Mouse (Mus musculus): ENCODE measurements at regions not wholly inside any gene's neighbourhood (a gene's known extent, or its start where the extent isn't known, plus 50 kb on each side); places are given as distances from the start of the nearest gene placed in this dataset.

DNA sequence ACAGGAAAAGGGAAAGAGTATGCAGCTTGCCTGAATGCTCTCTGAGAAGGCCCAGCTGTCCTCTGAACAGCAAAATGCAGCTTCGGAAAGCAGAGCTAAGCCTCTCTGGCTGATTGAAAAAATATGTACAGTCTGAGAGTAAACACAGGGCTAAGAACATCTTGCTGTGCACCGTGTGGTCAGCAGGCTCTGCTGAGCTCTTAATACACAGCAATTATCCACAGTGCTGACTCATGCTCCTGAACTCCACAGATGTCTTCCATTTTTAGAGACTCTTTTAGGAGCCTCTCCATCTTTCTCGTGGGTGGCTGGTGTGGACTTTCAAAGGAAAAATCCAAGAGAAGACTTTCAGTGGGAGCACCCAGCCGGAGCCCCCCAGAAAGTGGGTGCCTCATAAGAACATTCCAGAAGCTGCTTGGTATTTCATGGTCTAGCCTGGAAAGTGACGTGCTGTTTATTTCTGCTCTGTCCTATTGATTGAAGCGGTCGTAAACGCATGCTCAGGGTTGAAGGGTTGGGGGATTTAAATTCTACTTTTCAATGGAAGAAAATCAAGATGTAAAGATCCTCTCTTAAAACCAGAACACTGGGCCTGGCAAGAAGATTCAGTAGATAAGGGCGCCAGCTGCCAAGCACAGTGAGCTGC, 209.5 kb downstream of the Mreg start:
- no peak for DNase-seq (ENCODE audit: low read depth, low spot score)

DNA sequence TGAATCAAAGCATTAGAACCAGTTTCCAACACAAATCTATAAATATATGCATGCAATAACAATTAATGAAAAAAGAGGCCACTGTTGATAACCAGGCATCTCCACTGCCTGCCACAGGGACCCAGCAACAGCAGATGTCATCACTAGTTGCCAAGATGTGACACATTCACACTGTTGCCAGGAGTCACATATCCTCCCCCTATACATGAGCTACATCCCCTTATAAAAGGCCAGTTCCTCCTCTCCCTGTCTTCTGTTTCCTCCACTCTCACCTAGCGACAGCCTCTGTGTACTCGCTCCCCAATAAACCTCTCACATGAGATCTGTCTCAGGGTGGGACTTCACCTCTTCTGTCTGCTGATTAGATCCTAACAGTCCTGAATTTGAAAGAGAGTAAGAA, 211.4 kb downstream of the Mreg start:
- DNase-seq (ENCODE audit: low read depth, low spot score): no peak

DNA sequence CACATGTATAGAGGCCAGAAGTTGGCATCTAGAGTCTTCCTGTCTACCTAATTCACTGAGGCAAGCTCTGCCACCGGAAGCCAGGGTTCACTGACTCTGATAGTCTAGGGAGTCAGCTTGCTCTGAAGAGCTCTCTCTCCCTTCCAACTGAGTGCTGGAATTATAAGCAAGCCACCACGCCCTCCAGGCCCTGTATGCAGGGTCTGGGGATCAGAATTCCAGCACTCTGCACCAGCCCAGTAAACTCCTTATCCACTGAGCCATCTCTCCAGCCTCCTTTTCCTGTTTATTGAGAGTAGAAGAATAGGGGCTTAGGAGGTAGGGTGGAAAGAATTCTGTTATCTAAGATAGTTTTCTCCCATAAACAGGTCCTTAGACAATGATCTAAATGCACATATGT, 215.3 kb downstream of the Mreg start:
- DNase-seq (ENCODE audit: low read depth, low spot score): no peak

DNA sequence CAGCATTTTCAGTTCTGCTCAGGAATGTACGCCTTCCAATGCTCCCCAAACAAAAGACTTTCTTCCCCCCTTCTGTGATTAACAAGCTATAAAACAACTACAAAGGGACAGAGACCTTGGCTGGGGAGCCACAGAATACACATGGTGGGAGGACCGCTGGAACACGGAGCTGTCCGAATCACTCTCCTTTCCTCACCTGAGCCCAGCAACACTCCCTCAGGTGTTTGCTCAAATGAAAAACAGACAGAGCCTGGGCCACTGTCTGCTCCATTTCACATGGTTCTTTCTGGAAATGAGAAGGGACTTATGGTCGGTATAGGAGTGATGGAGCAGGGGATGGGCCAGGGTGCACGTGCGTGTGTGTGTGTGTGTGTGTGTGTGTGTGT, 215.9 kb downstream of the Mreg start:
- no peak for DNase-seq (ENCODE audit: low read depth, low spot score)

DNA sequence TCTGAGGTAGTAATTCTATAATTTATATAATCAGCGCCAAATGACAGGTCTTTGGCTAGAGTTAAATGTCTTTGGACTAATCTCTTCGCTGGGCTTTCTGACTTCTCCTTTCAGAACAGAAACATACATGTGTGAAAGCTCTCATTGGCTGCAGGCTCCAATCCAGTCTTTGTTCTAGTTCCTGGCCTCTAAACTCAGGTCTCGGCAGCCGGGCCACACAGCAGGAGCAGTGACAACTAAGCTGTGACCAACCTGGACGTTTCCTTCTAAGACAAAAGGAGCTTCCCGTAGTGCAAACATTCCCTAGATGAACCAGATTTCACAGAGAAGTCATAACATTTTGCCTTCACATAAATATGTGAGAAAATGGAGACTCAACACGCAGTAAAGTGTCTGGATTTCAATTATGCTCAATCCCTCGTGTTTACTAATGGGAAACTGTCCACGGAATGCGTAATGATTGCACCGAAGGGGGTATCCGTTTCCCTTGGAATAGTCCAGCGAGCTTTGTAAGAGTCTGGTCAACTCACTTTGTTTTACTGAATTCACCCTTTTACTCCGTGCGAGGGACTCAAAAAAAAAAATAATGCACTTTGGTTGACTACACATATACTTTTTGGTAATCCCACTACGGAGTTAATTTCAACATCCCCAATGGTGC, 216.4 kb downstream of the Mreg start:
- no peak for DNase-seq (ENCODE audit: low read depth, low spot score)

DNA sequence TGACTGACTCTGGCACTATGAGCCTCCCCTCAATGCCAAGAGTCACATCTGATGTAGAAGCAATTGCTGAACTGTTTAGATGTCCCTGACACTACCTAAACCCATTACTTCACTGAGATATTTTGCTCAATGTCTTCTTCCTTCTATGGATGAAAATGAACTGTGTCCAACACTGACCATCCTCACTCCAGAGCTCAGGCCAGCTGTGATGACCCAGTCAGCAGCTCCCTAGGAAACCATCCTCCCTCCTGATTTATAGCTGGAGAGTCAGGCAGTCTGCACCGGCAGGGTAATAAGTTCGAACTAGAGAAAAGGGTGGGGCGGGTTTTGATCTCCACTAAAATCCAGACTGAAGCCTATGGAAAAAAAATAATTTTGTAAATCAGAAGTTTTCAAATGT, 221.2 kb downstream of the Mreg start:
- DNase-seq (ENCODE audit: low read depth, low spot score): no peak

DNA sequence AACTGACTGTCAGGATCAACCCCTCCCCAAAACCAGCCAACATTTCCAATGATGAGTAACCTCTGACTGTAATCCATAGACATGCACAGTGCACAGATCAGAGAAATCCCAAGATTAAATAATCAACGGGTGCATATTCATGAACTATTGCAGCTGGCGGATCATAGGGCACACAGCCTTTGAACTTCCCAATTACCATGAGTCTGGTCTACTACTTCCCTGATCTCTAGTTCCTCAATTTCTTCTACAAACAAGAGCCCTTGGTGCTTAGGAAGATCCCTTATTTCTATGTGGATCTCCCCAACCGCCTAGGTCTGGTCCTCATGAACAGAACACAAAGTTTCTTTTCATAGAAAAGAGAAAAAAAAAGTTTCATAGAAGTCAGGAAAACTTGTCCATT, 224.0 kb downstream of the Mreg start:
- DNase-seq (ENCODE audit: low read depth, low spot score): no peak

DNA sequence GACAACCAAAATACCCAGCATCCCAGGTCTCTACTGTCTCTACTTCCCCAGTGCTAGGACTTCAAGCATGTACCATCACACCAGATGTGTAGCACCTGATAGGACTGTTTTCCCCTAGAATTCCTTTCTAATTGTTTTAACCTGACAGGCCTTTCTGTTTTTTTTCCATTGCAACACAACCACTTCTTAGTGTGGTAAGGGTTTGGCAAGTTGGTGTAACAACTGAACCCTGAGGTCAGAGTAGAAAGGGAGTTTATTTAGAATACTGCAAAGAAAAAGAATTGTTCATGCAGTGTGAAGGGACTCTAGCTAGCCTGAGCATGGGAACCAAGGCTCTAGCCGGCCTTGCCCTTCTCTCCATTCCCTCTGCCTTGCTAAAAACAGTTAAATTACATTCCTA, 226.1 kb downstream of the Mreg start:
- no peak for DNase-seq (ENCODE audit: low read depth, low spot score)

DNA sequence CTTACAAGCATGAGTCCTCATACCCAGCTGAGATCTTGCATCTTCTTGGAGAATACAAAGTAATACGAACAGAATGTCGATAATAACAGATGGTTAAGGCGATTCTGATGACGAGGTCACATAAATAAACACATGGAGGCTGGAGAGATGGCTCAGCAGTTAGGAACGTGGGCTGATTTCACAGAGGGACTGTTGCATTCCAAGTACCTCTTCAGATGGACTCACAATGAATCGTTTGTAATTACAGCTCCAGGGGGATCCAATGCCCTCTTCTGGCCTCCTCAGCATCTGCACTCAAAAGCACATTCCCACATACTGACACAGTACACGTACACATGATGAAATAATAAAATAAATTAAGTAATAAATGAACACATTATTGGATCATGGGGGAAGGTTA, 228.3 kb downstream of the Mreg start:
- DNase-seq (ENCODE audit: low read depth, low spot score): no peak

DNA sequence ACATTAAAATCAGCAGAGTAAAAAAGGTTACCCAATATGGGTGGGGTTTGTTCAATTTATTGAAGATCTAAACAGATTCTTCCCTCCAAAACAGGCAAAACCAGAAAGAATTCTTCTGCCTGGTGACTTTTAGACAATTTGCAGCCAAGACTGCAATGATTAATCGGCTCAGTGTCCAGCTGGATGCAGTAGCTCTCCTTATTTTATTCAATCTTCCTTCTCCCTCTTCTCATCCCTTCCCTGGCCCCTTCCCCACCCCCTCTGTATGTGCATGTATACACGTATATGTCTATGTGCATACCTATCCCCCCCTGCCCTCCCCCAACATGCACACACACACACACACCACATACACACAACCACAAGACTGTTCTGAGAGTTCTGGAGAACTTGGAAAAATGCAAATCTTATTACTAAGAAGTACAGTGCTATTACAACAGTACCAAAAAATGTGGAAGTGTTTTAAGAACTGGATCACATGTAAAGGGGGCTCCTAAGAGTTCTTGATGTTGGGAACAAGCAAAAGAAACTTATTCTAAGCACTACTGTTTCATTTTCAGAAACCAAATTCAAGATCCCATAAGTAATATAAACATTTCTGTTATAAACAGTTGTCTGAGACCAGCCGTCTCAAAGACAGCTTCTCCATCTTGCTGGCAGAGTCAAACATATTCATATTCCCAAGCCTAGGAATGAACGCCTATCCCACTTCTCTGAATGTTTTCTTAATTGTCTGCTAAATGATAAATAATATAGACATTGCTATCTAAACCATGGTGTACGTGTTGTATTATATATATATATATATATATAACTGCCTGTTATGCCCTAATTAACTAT, 229.5 kb downstream of the Mreg start:
- DNase-seq (ENCODE audit: low read depth, low spot score): no peak

DNA sequence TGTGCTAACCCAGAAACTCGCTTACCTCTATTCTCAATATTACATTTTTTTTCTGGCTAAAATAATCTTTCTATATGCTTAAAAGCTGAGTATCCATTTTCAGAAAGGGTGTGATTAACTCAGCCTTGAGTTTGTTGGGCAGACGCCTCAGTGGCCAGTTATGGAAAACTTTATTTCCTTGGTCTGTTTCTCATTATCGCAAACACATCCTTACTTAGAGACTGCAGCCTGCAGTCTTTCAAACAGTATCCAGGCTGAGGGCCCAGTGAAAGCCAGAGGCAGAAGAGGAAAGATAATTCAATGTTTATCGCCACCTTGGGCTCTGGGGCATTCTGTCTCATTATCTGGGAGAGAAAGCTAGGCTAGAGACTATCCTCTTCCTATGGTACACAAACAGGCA, 231.5 kb downstream of the Mreg start:
- no peak for DNase-seq (ENCODE audit: low read depth, low spot score)

DNA sequence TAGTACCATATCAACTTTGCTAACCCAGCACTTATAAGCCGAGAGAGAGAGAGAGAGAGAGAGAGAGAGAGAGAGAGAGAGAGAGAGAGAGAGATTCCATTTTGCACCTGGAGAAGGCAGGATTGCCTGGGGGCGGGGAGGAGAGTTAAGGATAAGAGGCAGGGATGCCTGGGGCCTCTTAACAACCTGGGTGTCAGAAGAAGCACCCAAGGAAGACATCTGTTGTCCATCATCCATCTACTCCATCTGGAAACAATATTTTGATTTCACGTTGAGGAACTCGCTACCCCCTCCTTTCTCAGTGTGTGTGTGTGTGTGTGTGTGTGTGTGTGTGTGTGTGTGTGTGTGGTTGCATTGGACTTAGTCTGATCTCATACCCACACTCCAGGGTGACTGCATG, 232.8 kb downstream of the Mreg start:
- DNase-seq (ENCODE audit: low read depth, low spot score): no peak

DNA sequence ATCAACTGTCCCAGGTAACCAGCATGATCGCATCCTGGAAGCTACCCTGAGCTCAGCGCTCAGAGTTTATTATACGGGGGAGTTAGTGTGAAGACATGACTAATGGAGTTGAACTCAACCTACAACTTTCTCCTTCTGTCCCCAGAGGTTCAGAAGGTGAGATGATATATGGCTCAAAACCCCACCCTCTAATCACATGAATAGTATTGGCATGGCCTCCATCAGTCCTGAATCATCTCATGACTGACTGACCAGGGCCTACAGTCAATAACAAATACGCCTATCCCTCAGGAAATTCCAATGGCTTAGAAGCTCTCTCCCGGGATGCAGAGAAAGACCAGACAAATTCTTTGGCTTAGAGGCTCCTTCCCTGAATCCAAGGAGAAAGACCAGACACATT, 234.7 kb downstream of the Mreg start:
- DNase-seq (ENCODE audit: low read depth, low spot score): no peak

DNA sequence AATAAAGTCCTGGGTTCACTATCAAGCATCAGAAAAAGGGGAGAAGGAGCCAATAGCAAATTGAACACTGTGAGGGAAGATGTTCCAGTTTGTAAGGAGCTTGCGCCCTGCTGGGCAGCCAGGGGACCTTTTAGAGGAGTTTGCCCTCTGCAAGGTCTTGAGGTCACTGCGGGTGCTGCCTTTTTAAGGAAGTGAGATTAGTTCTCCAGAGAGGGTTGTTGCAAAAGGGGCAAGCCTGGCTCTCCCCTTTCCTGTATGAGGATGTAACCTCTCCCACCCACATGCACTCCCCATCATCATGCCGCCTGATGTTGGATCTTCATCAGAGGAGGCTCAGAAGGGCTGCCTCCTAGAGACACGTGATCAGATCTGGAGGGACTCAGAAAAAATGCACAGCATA, 237.4 kb downstream of the Mreg start:
- DNase-seq (ENCODE audit: low read depth, low spot score): no peak

DNA sequence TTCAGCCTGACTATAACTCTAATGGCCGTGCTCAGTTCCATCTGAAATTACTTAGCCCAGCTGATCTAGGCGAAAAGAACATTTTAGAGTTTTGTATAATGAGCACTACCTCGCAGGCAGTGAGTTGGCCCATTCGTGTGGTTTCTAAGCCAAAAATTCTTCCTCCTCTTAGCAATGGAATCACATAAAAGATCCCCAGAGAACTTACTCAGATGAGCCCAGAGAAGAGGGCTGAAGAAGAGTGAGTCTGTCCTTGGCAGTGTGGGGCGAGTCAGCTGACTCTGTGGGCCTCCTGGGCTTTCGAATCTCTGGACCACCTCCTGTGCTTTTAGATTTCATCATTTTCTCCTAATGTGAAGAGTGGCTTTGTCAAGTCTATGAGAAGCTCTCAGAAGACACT, 240.2 kb downstream of the Mreg start:
- DNase-seq (ENCODE audit: low read depth, low spot score): no peak

DNA sequence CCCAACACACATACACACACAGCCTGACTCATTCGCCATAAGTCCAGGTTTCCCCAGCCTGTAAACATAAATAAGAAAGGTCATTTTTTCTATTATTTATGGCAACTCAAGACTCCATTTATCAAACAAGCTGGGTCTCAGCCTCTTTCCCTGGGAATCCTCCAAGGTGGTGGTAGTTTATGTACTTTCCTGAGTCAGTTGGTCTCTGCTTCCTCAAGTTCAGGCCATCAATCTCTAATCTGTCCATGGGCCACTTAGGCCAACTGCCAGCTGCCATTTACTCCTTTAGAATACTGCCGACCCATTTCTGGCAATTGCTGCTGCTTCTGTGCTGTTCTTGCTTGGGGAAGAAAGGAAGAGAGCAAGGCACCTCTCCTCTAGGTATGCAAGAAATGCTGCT, 241.3 kb downstream of the Mreg start:
- no peak for DNase-seq (ENCODE audit: low read depth, low spot score)

DNA sequence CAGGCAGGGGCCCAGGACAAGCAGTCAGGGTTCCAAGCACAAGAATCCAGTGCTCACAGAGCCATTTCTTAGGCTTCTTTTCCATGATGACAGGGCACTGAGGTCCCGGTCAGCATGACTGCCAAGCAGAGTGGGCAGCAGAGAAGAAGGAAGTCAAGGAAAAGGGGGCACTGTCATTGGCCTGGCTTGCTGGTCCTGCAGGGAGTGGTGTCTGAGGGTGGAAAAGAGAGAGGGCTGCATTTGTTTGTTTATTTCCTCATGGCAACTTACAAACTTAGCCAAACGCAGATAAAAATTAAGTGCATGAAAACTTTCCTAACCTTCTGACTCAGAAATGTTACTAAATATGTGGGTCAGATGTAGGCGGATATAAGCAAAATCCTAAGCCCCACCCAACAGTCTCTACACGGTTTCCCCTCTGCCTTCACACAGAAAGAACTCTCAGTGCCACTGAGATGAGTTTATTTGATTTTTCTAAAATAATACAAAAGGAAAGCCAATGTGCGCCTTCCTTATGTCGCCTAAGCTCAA, 244.5 kb downstream of the Mreg start:
- DNase-seq (ENCODE audit: low read depth, low spot score): no peak

DNA sequence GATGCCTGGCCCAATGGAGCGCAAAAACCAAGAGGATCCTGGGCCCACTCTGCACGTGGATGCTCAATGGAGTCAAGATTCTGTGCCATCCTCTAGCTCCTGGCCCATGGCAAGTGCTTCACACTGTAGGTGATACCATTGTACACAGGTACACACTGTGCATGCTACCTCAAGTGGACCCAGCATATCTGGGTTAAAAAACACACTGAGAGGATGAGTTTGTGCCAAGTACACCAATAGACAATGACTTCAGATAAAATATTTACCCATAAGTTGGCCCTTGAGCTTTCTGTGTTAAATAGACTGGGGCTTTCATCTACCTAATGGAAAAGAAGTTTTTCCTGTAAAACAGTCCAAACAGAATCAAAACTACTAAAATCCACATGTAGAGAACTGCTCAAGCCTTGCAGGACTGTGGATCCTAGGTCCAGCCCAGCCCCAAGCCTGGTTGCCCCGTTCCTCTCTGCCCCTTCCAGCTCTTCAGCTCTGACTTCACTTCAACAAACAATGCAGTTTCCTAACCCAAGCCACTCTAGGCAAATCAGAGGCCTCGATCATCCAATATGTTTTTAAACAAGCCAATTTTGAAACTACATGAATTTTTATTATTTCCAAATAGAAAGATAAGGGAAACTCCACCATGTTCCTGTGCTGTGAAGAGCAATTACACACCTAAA, 247.5 kb downstream of the Mreg start:
- no peak for DNase-seq (ENCODE audit: low read depth, low spot score)

DNA sequence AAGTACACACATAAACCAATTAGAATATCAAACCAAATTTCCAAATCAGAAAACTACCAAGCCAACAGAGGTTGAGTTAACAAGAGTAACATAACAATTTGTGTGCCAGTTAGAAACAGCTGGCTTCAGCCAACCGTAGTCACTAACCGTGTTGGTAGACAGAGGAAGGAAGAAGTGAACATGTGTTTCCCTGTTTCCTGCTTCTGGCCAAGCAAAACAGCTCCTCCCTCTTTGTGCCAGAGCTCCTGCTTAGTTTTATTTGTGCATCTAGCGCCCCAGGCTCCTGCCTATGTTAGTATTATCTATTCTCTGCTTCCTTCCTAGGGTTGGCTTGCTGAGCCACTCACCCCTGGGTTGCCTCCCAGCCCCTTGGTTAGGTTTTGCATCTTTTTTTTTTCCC, 255.2 kb downstream of the Mreg start:
- DNase-seq (ENCODE audit: low read depth, low spot score): no peak

DNA sequence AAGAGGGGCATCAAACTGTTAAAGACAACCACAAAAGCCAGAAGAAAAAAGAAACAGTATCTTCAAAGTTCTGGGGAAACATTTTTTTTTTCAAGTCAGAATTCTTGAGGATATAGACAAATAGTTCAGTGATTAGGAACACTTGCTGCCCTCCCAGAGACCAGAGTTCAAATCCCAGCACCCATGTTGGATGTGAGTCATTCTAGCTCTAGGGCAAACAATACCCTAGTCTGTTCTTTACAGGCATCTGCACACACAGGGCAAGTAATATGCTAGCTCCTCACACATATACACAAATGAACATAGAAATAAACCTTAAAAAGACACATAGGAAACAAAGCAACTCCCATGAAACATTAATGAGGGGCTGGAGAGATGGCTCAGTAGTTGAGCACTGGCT, 256.8 kb downstream of the Mreg start:
- no peak for DNase-seq (ENCODE audit: low read depth, low spot score)

DNA sequence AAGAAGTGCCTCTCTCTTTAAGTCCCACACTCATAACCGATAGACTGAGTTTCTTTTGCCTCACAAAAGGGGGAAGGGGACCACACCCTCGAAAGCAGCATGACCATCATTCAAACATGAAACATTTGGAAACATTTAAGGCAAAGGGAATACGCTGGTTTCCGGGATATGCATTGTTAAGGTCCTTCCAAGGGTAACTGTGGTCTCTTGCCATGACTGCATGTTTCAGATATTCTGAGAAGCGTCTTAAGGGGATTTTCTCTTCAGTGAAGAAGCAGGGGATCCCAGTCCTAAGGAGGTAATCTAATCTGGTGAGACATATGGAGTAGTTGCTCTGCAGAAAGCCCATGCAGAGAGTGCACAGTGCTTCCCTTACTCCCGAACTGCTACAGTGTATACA, 258.8 kb downstream of the Mreg start:
- no peak for DNase-seq (ENCODE audit: low read depth, low spot score)

DNA sequence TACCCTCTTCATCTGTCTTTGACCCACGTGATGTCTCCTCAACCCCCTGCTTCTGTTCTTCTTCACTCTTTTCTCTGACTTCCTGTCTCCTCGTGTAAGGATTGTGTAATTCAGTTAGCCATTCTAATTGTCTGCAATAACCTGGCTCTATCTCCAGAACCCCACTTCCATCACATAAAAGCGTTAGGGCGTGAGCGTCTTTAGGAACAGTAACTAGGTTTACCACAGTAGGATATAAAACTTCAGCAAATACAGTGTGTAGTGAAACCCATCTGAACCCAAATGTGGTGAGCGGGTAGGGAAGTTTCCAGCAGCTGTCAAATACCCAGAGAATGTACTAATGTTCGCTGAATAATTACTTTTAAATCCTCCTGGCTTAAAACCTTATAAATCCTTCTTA, 262.6 kb downstream of the Mreg start:
- DNase-seq (ENCODE audit: low read depth, low spot score): no peak
